Mouse (Mus musculus) thymus, adult 2 months (tissue): ENCODE data around the gene Lta.

Experiments used
- CTCF ChIP-seq: fragments of 200-500 bp; IDR thresholded peaks from 2 replicates; pipeline ENCODE4 v1.5.1; 2012; ENCODE audit warnings: mild to moderate bottlenecking, control low read depth, low read length, moderate library complexity, borderline replicate concordance; ENCODE audit not compliant: control insufficient read depth, poor library complexity, insufficient read depth; ENCODE audit errors: extremely low read depth
- POLR2A ChIP-seq: fragments of 200-500 bp; IDR thresholded peaks from 2 replicates; pipeline ENCODE4 v1.6.1; 2012; ENCODE audit warnings: mild to moderate bottlenecking, low read length, control low read depth, moderate library complexity; ENCODE audit not compliant: control insufficient read depth, poor library complexity, insufficient read depth; ENCODE audit errors: extremely low read depth

- TF ChIP-seq POLR2A, result no peak
- no peak for TF ChIP-seq CTCF
Observed at GRCm38 (mm10) chr17:35187959-35188610, 17.1 kb downstream of the Lta start, which contains the start of gene Lst1.
